Mouse (Mus musculus) urinary bladder, postnatal 4 days (tissue): ENCODE results near the gene Nupr1l.
"Not testable (repeated sequence)": the region's sequence is repeated elsewhere in the genome, so short reads cannot be mapped to it uniquely, and the experiment has no call there.

Experiments used
- DNase-seq, 2 experiments: peaks; one replicate each; pipeline ENCODE4 v3.0.0; 2021 to 2022; ENCODE audit warnings: low spot score in 2 of 2

Gene Nupr1l

GRCm38 (mm10) chr5:129915491-129915890 is 7.2 kb downstream of the Nupr1l start:
- not testable (repeated sequence) for DNase-seq

GRCm38 (mm10) chr5:129918065-129918651 is 9.8 kb downstream of the Nupr1l start:
- no peak for DNase-seq

- DNase-seq, result no peak
Observed at GRCm38 (mm10) chr5:129918752-129919151, 10.4 kb downstream of the Nupr1l start.

GRCm38 (mm10) chr5:129919320-129919719 is 11.0 kb downstream of the Nupr1l start:
- no peak for DNase-seq

- no peak for DNase-seq
Observed at GRCm38 (mm10) chr5:129921972-129922371, 13.6 kb downstream of the Nupr1l start.

- DNase-seq, result no peak
Observed at GRCm38 (mm10) chr5:129924820-129925452, 16.6 kb downstream of the Nupr1l start.

GRCm38 (mm10) chr5:129925933-129926332 is 17.6 kb downstream of the Nupr1l start:
- DNase-seq, result no peak

GRCm38 (mm10) chr5:129929924-129930855 is 21.9 kb downstream of the Nupr1l start:
- no peak for DNase-seq

- DNase-seq, result no peak
Observed at GRCm38 (mm10) chr5:129936941-129937340, 28.6 kb downstream of the Nupr1l start.

- no peak for DNase-seq
Observed at GRCm38 (mm10) chr5:129940281-129940680, 31.9 kb downstream of the Nupr1l start.

GRCm38 (mm10) chr5:129940736-129941494 is 32.6 kb downstream of the Nupr1l start:
- no peak for DNase-seq

DNA sequence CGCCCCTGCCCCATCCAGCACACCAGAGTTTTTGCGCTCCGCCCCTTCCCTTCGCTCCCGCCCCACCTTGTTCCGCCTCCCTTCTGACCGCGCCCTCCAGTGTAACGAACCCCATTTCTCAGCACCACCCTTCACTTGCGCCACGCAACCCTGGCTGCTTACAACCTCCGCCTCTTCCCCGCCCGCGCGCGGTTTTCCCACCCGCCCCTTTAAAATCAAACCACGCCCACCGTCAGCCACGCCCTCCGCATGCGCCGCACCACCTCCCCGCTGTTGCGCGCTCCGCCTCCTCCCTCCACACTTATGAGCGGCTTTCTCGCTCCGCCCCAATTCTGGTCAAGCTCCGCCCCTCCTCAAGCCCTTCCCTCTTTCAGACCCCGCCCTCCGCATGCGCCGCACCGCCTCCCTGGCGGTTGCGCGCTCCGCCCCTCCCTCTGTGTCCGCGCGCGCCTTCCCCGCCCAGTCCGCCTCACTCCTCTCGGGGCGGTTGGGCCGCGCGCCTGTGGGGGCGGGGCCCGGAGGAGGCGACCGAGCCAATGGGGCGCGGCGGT is 33.2 kb downstream of the Nupr1l start, which contains the start of gene Vkorc1l1:
Gene Vkorc1l1 (plus strand): TSS at position 476 of the 551 bp plus-strand sequence.
- DNase-seq, result peak; percentile 98 to 100

DNA sequence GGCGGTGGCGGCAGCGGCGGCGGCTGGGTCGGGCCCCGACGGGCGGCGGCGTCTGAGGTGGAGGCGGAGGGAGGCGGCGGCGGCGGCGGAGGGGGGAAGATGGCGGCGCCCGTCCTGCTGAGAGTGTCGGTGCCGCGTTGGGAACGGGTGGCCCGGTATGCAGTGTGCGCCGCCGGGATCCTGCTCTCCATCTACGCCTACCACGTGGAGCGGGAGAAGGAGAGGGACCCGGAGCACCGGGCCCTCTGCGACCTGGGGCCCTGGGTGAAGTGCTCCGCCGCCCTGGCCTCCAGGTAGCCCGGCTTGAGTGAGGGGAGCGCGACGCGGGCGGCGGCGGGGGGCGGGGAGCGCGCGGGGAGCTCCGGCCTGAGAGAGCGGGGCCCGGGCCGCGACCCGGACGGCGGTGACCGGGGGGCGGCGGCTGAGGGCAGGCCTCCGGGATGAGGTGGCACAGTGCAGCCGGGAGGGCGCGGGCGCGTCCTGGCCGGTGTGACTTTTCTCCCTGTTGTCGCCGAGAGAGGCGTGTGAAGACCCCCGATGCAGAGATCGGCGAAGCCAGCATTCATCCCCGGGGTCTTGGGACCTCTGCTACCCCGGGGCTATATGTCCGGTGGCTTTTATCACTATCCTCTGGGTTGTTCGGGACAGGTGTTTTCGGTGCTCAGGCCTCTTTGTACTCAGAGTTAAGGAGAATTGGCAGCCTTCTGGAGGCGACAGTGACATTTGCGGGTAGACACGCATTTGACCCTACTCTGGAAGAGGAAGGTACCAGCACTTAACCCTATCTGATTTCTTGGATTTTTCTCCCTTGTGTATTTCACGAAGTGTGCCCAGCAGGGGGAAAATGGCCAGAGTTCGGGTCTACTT is 34.0 kb downstream of the Nupr1l start:
- peak in 1 of 2 experiments; percentile 34 for DNase-seq

DNA sequence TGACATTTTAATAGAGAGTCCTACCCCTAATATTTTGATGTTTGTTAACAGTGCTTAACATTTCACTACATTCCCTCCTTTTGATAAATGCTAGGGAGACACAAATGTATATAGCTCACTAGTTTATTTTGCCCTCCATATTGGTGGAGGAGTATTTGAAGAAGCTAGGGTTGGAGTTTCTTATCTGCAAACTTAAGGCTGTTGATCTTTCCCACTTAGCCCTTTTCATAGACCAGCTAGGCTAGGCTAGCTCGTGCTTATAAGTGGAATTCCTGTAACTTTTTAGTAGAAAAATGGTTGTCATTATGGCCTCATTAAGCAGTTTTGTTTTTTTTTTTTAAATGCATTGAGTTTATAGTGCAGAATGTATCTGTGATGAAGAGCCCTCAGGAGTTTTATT is 35.1 kb downstream of the Nupr1l start:
- no peak for DNase-seq

- DNase-seq, result no peak
Observed at GRCm38 (mm10) chr5:129947528-129948033, 39.2 kb downstream of the Nupr1l start.

- DNase-seq, result no peak
Observed at GRCm38 (mm10) chr5:129952143-129952542, 43.8 kb downstream of the Nupr1l start.

- DNase-seq, result no peak
Observed at GRCm38 (mm10) chr5:129954473-129955254, 46.3 kb downstream of the Nupr1l start.

DNA sequence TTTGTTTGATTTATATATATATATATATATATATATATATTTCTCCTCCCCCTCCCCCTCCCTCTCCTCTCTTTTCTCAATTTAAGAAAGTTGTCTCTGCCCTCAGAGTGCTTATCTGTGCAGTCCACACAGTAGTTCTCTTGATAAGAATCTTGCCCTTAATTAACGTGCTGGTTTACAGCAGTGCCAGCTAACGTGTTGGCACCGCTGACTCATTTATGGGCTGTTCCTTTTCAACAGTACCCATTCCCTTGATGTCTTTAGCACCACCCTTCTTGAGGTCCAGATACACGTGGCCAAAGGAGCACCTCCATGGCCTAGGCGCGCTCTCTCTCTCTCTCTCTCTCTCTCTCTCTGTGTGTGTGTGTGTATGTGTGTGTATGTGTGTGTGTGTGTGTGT is 47.5 kb downstream of the Nupr1l start:
- no peak for DNase-seq

GRCm38 (mm10) chr5:129963224-129963623 is 54.9 kb downstream of the Nupr1l start:
- no peak for DNase-seq
